9 mouse cellular contexts compared by ENCODE assay signal in the genomic region with DNA sequence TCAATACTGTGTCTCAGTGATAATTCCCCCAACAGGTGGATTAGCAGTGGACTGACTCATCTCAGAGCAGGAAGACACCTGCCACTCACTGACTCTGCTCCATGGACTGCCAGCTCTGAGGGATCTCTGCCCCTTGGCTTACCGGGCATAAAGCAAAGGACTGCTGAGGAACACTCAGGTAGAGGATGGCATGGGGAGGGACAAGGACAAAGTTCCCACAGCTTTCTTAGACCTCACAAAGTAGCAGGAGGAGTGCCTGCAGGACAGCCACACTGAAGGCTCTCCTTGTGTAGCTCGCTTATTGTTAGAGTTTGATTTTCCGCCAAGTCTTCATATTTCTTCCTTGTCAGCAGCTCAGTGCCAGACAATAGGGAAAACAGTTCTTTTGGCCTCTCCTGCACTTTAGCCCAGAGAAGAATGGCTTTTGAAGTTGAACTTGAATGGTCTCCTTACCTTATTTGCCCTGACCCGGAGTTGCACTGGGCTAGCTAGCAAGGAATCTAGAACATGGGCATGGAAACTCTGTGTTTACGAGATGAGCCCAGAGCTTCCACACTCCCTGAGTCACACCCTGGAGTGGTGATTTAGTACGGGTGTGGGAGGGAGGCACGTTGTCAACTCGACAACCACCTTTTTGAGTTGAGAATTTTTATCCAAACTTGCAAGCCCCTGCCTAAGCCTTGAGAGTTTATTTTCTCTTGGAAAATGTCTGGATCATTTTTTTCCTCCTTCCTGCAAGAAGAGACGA.
DNase-seq lines count a peak whose midpoint lies in the region; ATAC-seq and TF ChIP-seq lines count a peak whose summit lies in the region.
"Had no signal": no experiment of that assay in that cellular context is flagged by ENCODE, and none has a peak within 500 bp of the region (broad histone marks: within the 10 kb centered on the region; RNA-seq: fewer than 3 reads in every experiment).

No protein-coding gene starts in this region.

- no peaks in the 10 kb centered on the region for H3K27me3 ChIP-seq in heart, postnatal 0 days (ENCODE audit: control insufficient read depth, insufficient read depth, low read length)
- no peaks in the 10 kb centered on the region for H3K27me3 ChIP-seq in lung, embryonic 15.5 days

- peak; percentile 91 for ATAC-seq in frontal cortex, adult (ENCODE audit: low TSS enrichment)
- 0 out of 2 replicates have a peak, but pooled peaks have one; percentile 17 for ATAC-seq in heart, postnatal 0 days (ENCODE audit: insufficient read depth, low read depth)
- ATAC-seq in lung, embryonic 15.5 days (ENCODE audit: borderline replicate concordance, extremely low read depth, low FRiP score, low TSS enrichment), result no peak

- no peaks in the 10 kb centered on the region for H3K4me1 ChIP-seq in heart, postnatal 0 days (ENCODE audit: control insufficient read depth, insufficient read depth)
- peaks cover 4% of the 10 kb centered on the region for H3K4me1 ChIP-seq in lung, embryonic 15.5 days

- DNase-seq in frontal cortex, postnatal 25 days (ENCODE audit: low spot score in 2 of 2), result no peak
- peak; percentile 32 for DNase-seq in NIH3T3 (ENCODE audit: low read depth)
- peak; percentile 14 for DNase-seq in heart, postnatal 0 days (ENCODE audit: low spot score)
- DNase-seq in spleen, postnatal 4 days (ENCODE audit: low spot score in 2 of 2), result no peak
- DNase-seq in layer of hippocampus, postnatal 25 days (ENCODE audit: extremely low spot score in 1 of 2, low spot score in 1 of 2), result no peak
- no peak for DNase-seq in cerebellum, postnatal 36 days

- no peak for TF ChIP-seq EP300 in heart, postnatal 0 days (IDR thresholded peaks at IDR 0.05; ENCODE audit: low read depth)

- TF ChIP-seq CTCF in heart, postnatal 0 days (IDR thresholded peaks at IDR 0.05; ENCODE audit: low read depth), result no peak

- H3K9me3 ChIP-seq in heart, postnatal 0 days (replicated peaks; ENCODE audit: control insufficient read depth, low read length), result no peaks in the 10 kb centered on the region
- no peaks in the 10 kb centered on the region for H3K9me3 ChIP-seq in lung, embryonic 15.5 days
- H3K9me3 ChIP-seq: hindbrain, embryonic 15.5 days had no signal

- peak overlapping the region; percentile 38 for H3K27ac ChIP-seq in heart, postnatal 0 days (ENCODE audit: low read depth)
- H3K27ac ChIP-seq in lung, embryonic 15.5 days, result 0 out of 2 replicates have a peak overlapping the region, but pooled peaks have one; percentile 23
- H3K27ac ChIP-seq: hindbrain, embryonic 15.5 days had no signal

- H3K9ac ChIP-seq in heart, postnatal 0 days (replicated peaks; ENCODE audit: low read depth, low read length), result no peak overlapping the region
- H3K9ac ChIP-seq in lung, embryonic 15.5 days, result no peak overlapping the region
- H3K9ac ChIP-seq: hindbrain, embryonic 15.5 days had no signal

- 43% methylated on average over 9 of the region's 9 CpGs for WGBS in heart, postnatal 0 days
- 31% methylated on average over 9 of the region's 9 CpGs for WGBS in lung, embryonic 15.5 days

- H3K36me3 ChIP-seq in heart, postnatal 0 days (replicated peaks; ENCODE audit: control insufficient read depth, insufficient read depth, low read length), result no peaks in the 10 kb centered on the region
- H3K36me3 ChIP-seq in lung, embryonic 15.5 days, result no peaks in the 10 kb centered on the region
- H3K36me3 ChIP-seq: hindbrain, embryonic 15.5 days had no signal

- no peak overlapping the region for H3K4me3 ChIP-seq in heart, postnatal 0 days (ENCODE audit: low read depth, low read length)
- no peak overlapping the region for H3K4me3 ChIP-seq in lung, embryonic 15.5 days
- H3K4me3 ChIP-seq: hindbrain, embryonic 15.5 days had no signal

- H3K4me2 ChIP-seq in heart, postnatal 0 days (ENCODE audit: low read depth, low read length), result no peak overlapping the region
- no peak overlapping the region for H3K4me2 ChIP-seq in lung, embryonic 15.5 days
- H3K4me2 ChIP-seq: hindbrain, embryonic 15.5 days had no signal

Comparison
In these comparisons a context has a peak if more than half of its experiments do, and no peak if none do; other contexts are left out.
1. DNase-seq: peak in NIH3T3 (single experiment) and heart, postnatal 0 days (single experiment); none in frontal cortex, postnatal 25 days (0 of 2), spleen, postnatal 4 days (0 of 2), layer of hippocampus, postnatal 25 days (0 of 2) and cerebellum, postnatal 36 days (0 of 2).